Mouse (Mus musculus) CH12.LX (cell line): ENCODE results near the gene Osbpl6. TPM values are rescaled to one million over a fixed set of nuclear protein-coding genes. Genes with fewer than 3 reads are reported as not detected.

ENCODE experiments used
- DNase-seq: peaks from one replicate; pipeline ENCODE4 v3.0.0-alpha.2; 2013; ENCODE audit errors: extremely low read depth
- H3K27ac ChIP-seq: 2 replicates; pipeline ENCODE4 v1.5.1; 2012; ENCODE audit warnings: low read depth, mild to moderate bottlenecking, control low read depth, moderate library complexity; ENCODE audit not compliant: insufficient read depth
- H3K27me3 ChIP-seq: replicated peaks from 2 replicates; pipeline ENCODE3; 2012; ENCODE audit warnings: inconsistent platforms
- H3K36me3 ChIP-seq, 2 experiments: replicated peaks in 1 of 2; 2 replicates each; pipeline versions ENCODE3 to v1.6.1; 2012; ENCODE audit warnings: inconsistent platforms in 1 of 2, low read length in 1 of 2, mild to moderate bottlenecking in 1 of 2, mixed read lengths in 1 of 2, moderate library complexity in 1 of 2; ENCODE audit not compliant: control insufficient read depth in 1 of 2, insufficient read depth in 1 of 2
- H3K4me1 ChIP-seq, 2 experiments: 2 replicates each; pipeline ENCODE4 v1.6.1; 2012; ENCODE audit warnings: inconsistent platforms in 1 of 2, moderate library complexity in 1 of 2; ENCODE audit not compliant: insufficient read depth in 2 of 2, control insufficient read depth in 1 of 2
- H3K4me2 ChIP-seq: 2 replicates; pipeline ENCODE4 v1.6.1; 2012; ENCODE audit warnings: low read depth, mild to moderate bottlenecking, control low read depth; ENCODE audit not compliant: poor library complexity, insufficient read depth, severe bottlenecking
- H3K4me3 ChIP-seq, 3 experiments: fragments of 150-350 bp in 1 of 3; sonication (generic) in 1 of 3; replicated peaks in 1 of 3; 2 replicates each; pipeline versions ENCODE3 to v1.5.1; 2011 to 2012; ENCODE audit warnings: low read depth in 2 of 3, low read length in 2 of 3, mild to moderate bottlenecking in 2 of 3, moderate library complexity in 2 of 3, control low read depth in 1 of 3, improper control_type of control experiment in 1 of 3, inconsistent platforms in 1 of 3, mixed read lengths in 1 of 3; ENCODE audit not compliant: poor library complexity in 1 of 3
- H3K79me2 ChIP-seq: replicated peaks from 2 replicates; pipeline ENCODE4 v1.6.1; 2012; ENCODE audit warnings: mild to moderate bottlenecking, moderate library complexity; ENCODE audit not compliant: control insufficient read depth, poor library complexity, insufficient read depth, severe bottlenecking; ENCODE audit errors: extremely low read depth
- H3K9ac ChIP-seq: 2 replicates; pipeline ENCODE4 v1.6.1; 2012; ENCODE audit warnings: low read depth, mild to moderate bottlenecking, control low read depth, moderate library complexity; ENCODE audit not compliant: insufficient read depth
- H3K9me3 ChIP-seq: replicated peaks from 2 replicates; pipeline ENCODE3; 2012; ENCODE audit warnings: low read length, inconsistent platforms, mixed read lengths
- CTCF ChIP-seq, 2 experiments: IDR thresholded peaks in 1 of 2; conservative IDR thresholded peaks in 1 of 2; 2 replicates each; pipeline ENCODE4 v1.5.1; 2011 to 2012; ENCODE audit warnings: low read depth in 2 of 2, low read length in 2 of 2, improper control_type of control experiment in 1 of 2, inconsistent platforms in 1 of 2, mild to moderate bottlenecking in 1 of 2, moderate library complexity in 1 of 2
- E2F4 ChIP-seq: IDR thresholded peaks from 2 replicates; pipeline ENCODE4 v1.6.1; 2011; ENCODE audit warnings: low read depth, low read length, improper control_type of control experiment; ENCODE audit not compliant: insufficient replicate concordance
- ELF1 ChIP-seq: IDR thresholded peaks from 2 replicates; pipeline ENCODE4 v1.6.1; 2014; ENCODE audit warnings: low read depth, mild to moderate bottlenecking, inconsistent platforms, low read length, improper control_type of control experiment
- ETS1 ChIP-seq: conservative IDR thresholded peaks from 2 replicates; pipeline ENCODE4 v1.6.1; 2012; ENCODE audit warnings: low read depth, mild to moderate bottlenecking, inconsistent platforms, low read length, improper control_type of control experiment, moderate library complexity
- IRF4 ChIP-seq: IDR thresholded peaks from 2 replicates; pipeline ENCODE4 v1.6.1; 2014; ENCODE audit warnings: low read depth, mild to moderate bottlenecking, inconsistent platforms, low read length, improper control_type of control experiment
- JUN ChIP-seq: IDR thresholded peaks from 2 replicates; pipeline ENCODE4 v1.6.1; 2011; ENCODE audit warnings: low read depth, mild to moderate bottlenecking, low read length, improper control_type of control experiment, moderate library complexity; ENCODE audit not compliant: insufficient read depth
- JUND ChIP-seq: conservative IDR thresholded peaks from 2 replicates; pipeline ENCODE4 v1.6.1; 2011; ENCODE audit warnings: low read depth, low read length, improper control_type of control experiment
- MAFK ChIP-seq: IDR thresholded peaks from 2 replicates; pipeline ENCODE4 v1.6.1; 2011; ENCODE audit warnings: low read length, improper control_type of control experiment; ENCODE audit not compliant: insufficient replicate concordance
- MAZ ChIP-seq: IDR thresholded peaks from 2 replicates; pipeline ENCODE4 v1.6.1; 2012; ENCODE audit warnings: low read depth, mild to moderate bottlenecking, inconsistent platforms, low read length, improper control_type of control experiment, moderate library complexity
- MEF2A ChIP-seq: IDR thresholded peaks from 2 replicates; pipeline ENCODE4 v1.6.1; 2014; ENCODE audit warnings: low read depth, mild to moderate bottlenecking, inconsistent platforms, low read length, improper control_type of control experiment, borderline replicate concordance
- MYC ChIP-seq: IDR thresholded peaks from 2 replicates; pipeline ENCODE4 v1.6.1; 2011; ENCODE audit warnings: low read depth, mild to moderate bottlenecking, improper control_type of control experiment, low read length
- NELFE ChIP-seq: IDR thresholded peaks from 2 replicates; pipeline ENCODE4 v1.6.1; 2011; ENCODE audit warnings: low read depth, low read length, improper control_type of control experiment
- POLR2A ChIP-seq: IDR thresholded peaks from 2 replicates; pipeline ENCODE4 v1.6.1; 2011; ENCODE audit warnings: low read depth, mild to moderate bottlenecking, improper control_type of control experiment, low read length
- RCOR1 ChIP-seq: conservative IDR thresholded peaks from 2 replicates; pipeline ENCODE4 v1.6.1; 2012; ENCODE audit warnings: low read depth, mild to moderate bottlenecking, inconsistent platforms, low read length, improper control_type of control experiment
- SIN3A ChIP-seq: IDR thresholded peaks from 2 replicates; pipeline ENCODE4 v1.6.1; 2012; ENCODE audit warnings: low read length, improper control_type of control experiment, inconsistent platforms
- SMC3 ChIP-seq: IDR thresholded peaks from 2 replicates; pipeline ENCODE4 v1.6.1; 2011; ENCODE audit warnings: low read depth, low read length, improper control_type of control experiment
- TBP ChIP-seq: conservative IDR thresholded peaks from 2 replicates; pipeline ENCODE4 v1.6.1; 2011; ENCODE audit warnings: low read depth, low read length, improper control_type of control experiment
- TCF12 ChIP-seq: IDR thresholded peaks from 2 replicates; pipeline ENCODE4 v1.6.1; 2014; ENCODE audit warnings: low read depth, mild to moderate bottlenecking, inconsistent platforms, low read length, improper control_type of control experiment
- UBTF ChIP-seq: IDR thresholded peaks from 2 replicates; pipeline ENCODE4 v1.6.1; 2012; ENCODE audit warnings: low read depth, mild to moderate bottlenecking, inconsistent platforms, low read length, improper control_type of control experiment, moderate library complexity
- USF1 ChIP-seq: IDR thresholded peaks from 2 replicates; pipeline ENCODE4 v1.6.1; 2014; ENCODE audit warnings: low read depth, mild to moderate bottlenecking, inconsistent platforms, low read length, improper control_type of control experiment
- ZC3H11A ChIP-seq: IDR thresholded peaks from 2 replicates; pipeline ENCODE4 v1.6.1; 2012; ENCODE audit warnings: low read depth, mild to moderate bottlenecking, inconsistent platforms, low read length, improper control_type of control experiment
- ZKSCAN1 ChIP-seq: IDR thresholded peaks from 2 replicates; pipeline ENCODE4 v1.6.1; 2012; ENCODE audit warnings: low read depth, inconsistent platforms, low read length, improper control_type of control experiment, borderline replicate concordance
- ZMIZ1 ChIP-seq: IDR thresholded peaks from 2 replicates; pipeline ENCODE4 v1.6.1; 2012; ENCODE audit warnings: low read depth, mild to moderate bottlenecking, inconsistent platforms, low read length, improper control_type of control experiment
- dilution Hi-C: fragments of 300-500 bp; cut with MboI; formaldehyde crosslinking; loops from 2 replicates; pipeline ENCODE4 v1.14.3; 2020; ENCODE audit warnings: low sequenced_read_pairs; ENCODE audit not compliant: extremely low pct_unique_long_range_greater_than_20kb, extremely low pct_ligation_motif_present
- in situ Hi-C: fragments of 300-500 bp; cut with MboI; formaldehyde crosslinking; loops from 3 replicates; pipeline ENCODE4 v1.14.3; 2019; ENCODE audit warnings: low sequenced_read_pairs, low pct_ligation_motif_present, low pct_unique_long_range_greater_than_20kb, mixed read lengths
- polyA plus RNA-seq: library from polyadenylated mRNA; unstranded; fragments of >175 nt; gene quantifications from 2 replicates; pipeline ENCODE4 v1.2.1, GENCODE M21; 2012; ENCODE audit warnings: low read depth; ENCODE audit not compliant: insufficient read length
- total RNA-seq, 2 experiments: library from RNA; depleted of rRNA; stranded (reverse); fragments of 300-350 nt in 1 of 2; fragments of >200 nt in 1 of 2; gene quantifications; 2 replicates each; pipeline ENCODE4 v1.2.3; 2012 to 2014

Osbpl6 gene
- total and polyA plus RNA-seq, 3 experiments: 0.19 to 0.60 (median 0.38) TPM

- no peaks in the 10 kb centered on the region for H3K27me3 ChIP-seq
- H3K79me2 ChIP-seq: no peaks in the 10 kb centered on the region
- H3K9me3 ChIP-seq: no peaks in the 10 kb centered on the region
- H3K27ac ChIP-seq: no peak overlapping the region
- H3K36me3 ChIP-seq: no peaks in the 10 kb centered on the region
- H3K4me2 ChIP-seq: no peak overlapping the region
- no peak for TF ChIP-seq MEF2A
- TF ChIP-seq SMC3: no peak
- no peak for TF ChIP-seq UBTF
- TF ChIP-seq SIN3A: no peak
- no peak for TF ChIP-seq JUND
- no peak for TF ChIP-seq RCOR1
- no peak for TF ChIP-seq IRF4
- no peak for TF ChIP-seq ZMIZ1
- TF ChIP-seq POLR2A: no peak
- TF ChIP-seq ELF1: no peak
- TF ChIP-seq ETS1: no peak
- TF ChIP-seq TBP: no peak
- TF ChIP-seq ZC3H11A: no peak
- no peak for DNase-seq
- no peak overlapping the region for H3K9ac ChIP-seq
- H3K4me1 ChIP-seq: peaks cover 0 to 2% of the 10 kb centered on the region in 2 experiments; a peak in 1 of 4 replicates
- H3K4me3 ChIP-seq: no peak overlapping the region
- dilution Hi-C loops (no loop called here), in situ Hi-C loops (no loop called here)
These were observed 115.3 kb downstream of the Osbpl6 start for GRCm38 (mm10) chr2:76521585-76521984.

- Histone ChIP-seq H3K27ac (no peak overlapping the region), H3K79me2 (no peaks in the 10 kb centered on the region), H3K4me2 (no peak overlapping the region), H3K27me3 (no peaks in the 10 kb centered on the region), H3K4me1 (no peaks in the 10 kb centered on the region), H3K9ac (no peak overlapping the region), H3K9me3 (no peaks in the 10 kb centered on the region), H3K36me3 (no peaks in the 10 kb centered on the region), H3K4me3 (no peak overlapping the region)
- dilution Hi-C loops (no loop called here), in situ Hi-C loops (no loop called here)
- TF ChIP-seq RCOR1: no peak
- TF ChIP-seq USF1: no peak
- TF ChIP-seq JUN: no peak
- no peak for TF ChIP-seq E2F4
- no peak for TF ChIP-seq CTCF (conservative IDR thresholded peaks at IDR 0.05 in 1 of 2, IDR thresholded peaks at IDR 0.05 in 1 of 2; ENCODE audit: low read depth in 2 of 2, low read length in 2 of 2)
- TF ChIP-seq MYC: no peak
- no peak for TF ChIP-seq ZC3H11A
- no peak for TF ChIP-seq MEF2A
- TF ChIP-seq MAFK: no peak
- TF ChIP-seq ZKSCAN1: no peak
- TF ChIP-seq TCF12: no peak
- no peak for TF ChIP-seq NELFE
- TF ChIP-seq MAZ: no peak
- TF ChIP-seq ETS1: no peak
- no peak for DNase-seq
These were observed 118.1 kb downstream of the Osbpl6 start for GRCm38 (mm10) chr2:76524451-76524850.
